Mouse (Mus musculus) liver, adult 2 months (tissue): ENCODE data around the gene Pik3ap1.

Experiments
- CTCF ChIP-seq: fragments of 200-500 bp; IDR thresholded peaks from 2 replicates; pipeline ENCODE4 v1.5.1; 2011; ENCODE audit warnings: low read depth, low read length, control low read depth
- POLR2A ChIP-seq: fragments of 200-500 bp; IDR thresholded peaks from 2 replicates; pipeline ENCODE4 v1.6.1; 2011; ENCODE audit warnings: low read length, control low read depth; ENCODE audit not compliant: insufficient read depth; ENCODE audit errors: extremely low read depth

GRCm38 (mm10) chr19:41323813-41324212, 61.1 kb downstream of the Pik3ap1 start:
- no peak for TF ChIP-seq CTCF
- TF ChIP-seq POLR2A: no peak
